Mouse (Mus musculus) midbrain, embryonic 13.5 days (tissue): ENCODE measurements around the gene Pla2g6. TPM values are rescaled to one million over a fixed set of nuclear protein-coding genes. Genes with fewer than 3 reads are reported as not detected.

Source experiments
- ATAC-seq: fragments of 200-750 bp; cut with Nextera tagmentation; 2 replicates; pipeline ENCODE4 v1.8.0; 2017; ENCODE audit warnings: mild to moderate bottlenecking, moderate TSS enrichment, moderate library complexity
- H3K27ac ChIP-seq: fragments of 300-500 bp; sonication (generic); 2 replicates; pipeline ENCODE4 v1.5.1; 2015; ENCODE audit warnings: inconsistent platforms, mild to moderate bottlenecking, moderate library complexity
- H3K27me3 ChIP-seq: fragments of 300-500 bp; sonication (generic); 2 replicates; pipeline ENCODE4 v1.6.1; 2015; ENCODE audit warnings: mild to moderate bottlenecking, inconsistent platforms
- H3K36me3 ChIP-seq: fragments of 300-500 bp; sonication (generic); 2 replicates; pipeline ENCODE4 v1.6.1; 2015; ENCODE audit warnings: mild to moderate bottlenecking, inconsistent platforms
- H3K4me1 ChIP-seq: fragments of 300-500 bp; sonication (generic); replicated peaks from 2 replicates; pipeline ENCODE4 v1.6.1; 2015; ENCODE audit warnings: inconsistent platforms
- H3K4me2 ChIP-seq: fragments of 300-500 bp; sonication (generic); replicated peaks from 2 replicates; pipeline ENCODE4 v1.6.1; 2015; ENCODE audit warnings: moderate library complexity, mild to moderate bottlenecking, inconsistent platforms
- H3K4me3 ChIP-seq: fragments of 300-500 bp; sonication (generic); replicated peaks from 2 replicates; pipeline ENCODE4 v1.5.1; 2015; ENCODE audit warnings: mild to moderate bottlenecking, inconsistent platforms
- H3K9ac ChIP-seq: fragments of 300-500 bp; sonication (generic); replicated peaks from 2 replicates; pipeline ENCODE4 v1.6.1; 2015; ENCODE audit warnings: mild to moderate bottlenecking, inconsistent platforms
- H3K9me3 ChIP-seq: fragments of 300-500 bp; sonication (generic); 2 replicates; pipeline ENCODE4 v1.6.1; 2016; ENCODE audit warnings: mild to moderate bottlenecking, inconsistent platforms
- WGBS: fragments of 180-500 bp; shearing (Covaris S2); methylation state at CpG from one replicate; pipeline ENCODE4 v1.1.7; 2015; 5-methylcytosine and 5-hydroxymethylcytosine counted together
- polyA plus RNA-seq: library from polyadenylated mRNA; unstranded; fragments of >200 nt; fragmentation: Nextera tagmentation; extraction: Ambion mirVana; gene quantifications from 2 replicates; pipeline ENCODE4 v1.2.1, GENCODE M21; 2015

The Pla2g6 gene
- polyA plus RNA-seq, 1 experiment from 2014 or later = 43.3 TPM

DNA sequence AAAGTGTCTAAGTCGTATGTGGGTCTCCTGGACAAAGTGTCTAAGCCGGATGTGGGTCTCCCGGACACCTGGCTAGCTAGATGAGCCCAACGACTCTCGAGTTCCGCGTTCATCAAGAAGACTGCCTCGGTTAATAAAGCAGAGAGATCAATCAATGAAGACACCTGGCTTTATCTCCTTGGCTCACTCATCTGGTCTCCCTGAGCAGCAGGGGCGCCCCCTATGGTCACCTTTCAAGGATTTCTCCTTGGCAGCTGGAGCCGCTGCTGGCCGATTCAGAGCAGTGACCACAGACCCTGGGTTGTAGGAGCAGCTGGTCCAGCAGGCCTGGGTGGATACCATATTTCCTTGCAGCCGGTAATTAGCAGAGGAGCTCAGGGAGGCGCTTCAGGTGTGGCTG lies 65.8 kb downstream of the Pla2g6 start:
- no peak overlapping the region for H3K9ac ChIP-seq
- peaks cover 19% of the 10 kb centered on the region for H3K4me1 ChIP-seq
- H3K4me3 ChIP-seq = peak overlapping the region; percentile 13; the same call in 1 of the 2 replicates
- no peaks in the 10 kb centered on the region for H3K36me3 ChIP-seq
- WGBS = 20% methylated on average over 13 of the region's 13 CpGs
- H3K4me2 ChIP-seq = peak overlapping the region; percentile 96
- no peak overlapping the region for H3K27ac ChIP-seq
- no peaks in the 10 kb centered on the region for H3K9me3 ChIP-seq
- H3K27me3 ChIP-seq = peaks cover 59% of the 10 kb centered on the region
- no peak for ATAC-seq

DNA sequence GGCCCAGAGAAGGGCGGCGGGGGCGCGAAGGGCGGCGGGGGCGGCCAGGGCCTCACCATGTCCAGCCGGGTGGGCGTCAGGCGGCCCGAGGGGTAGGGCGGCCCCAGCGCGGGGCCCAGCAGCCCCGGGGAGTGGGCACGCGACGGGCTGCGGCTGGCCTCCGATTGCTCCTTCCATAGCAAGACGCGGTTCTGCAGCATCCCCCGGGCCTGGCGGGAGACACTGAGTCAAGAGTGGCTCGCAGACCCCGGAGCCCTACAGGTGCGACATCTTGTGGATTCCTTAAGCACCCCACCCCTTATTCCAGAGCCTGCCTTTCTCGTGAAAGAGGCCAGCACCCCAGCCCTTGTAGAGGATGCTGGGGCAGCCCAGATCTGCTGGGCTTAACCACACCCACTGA lies 66.4 kb downstream of the Pla2g6 start:
- H3K36me3 ChIP-seq = no peaks in the 10 kb centered on the region
- H3K9ac ChIP-seq = peak overlapping the region; percentile 65
- no peak overlapping the region for H3K27ac ChIP-seq
- peaks cover 56% of the 10 kb centered on the region for H3K27me3 ChIP-seq
- WGBS = under 1% methylated on average over 17 of the region's 28 CpGs
- peak; percentile 72 for ATAC-seq
- H3K4me2 ChIP-seq = peak overlapping the region; percentile 96
- H3K4me3 ChIP-seq = peak overlapping the region; percentile 58
- peaks cover 19% of the 10 kb centered on the region for H3K4me1 ChIP-seq
- H3K9me3 ChIP-seq = no peaks in the 10 kb centered on the region

- Histone ChIP-seq H3K27me3 (peaks cover 56% of the 10 kb centered on the region), H3K36me3 (no peaks in the 10 kb centered on the region), H3K9me3 (no peaks in the 10 kb centered on the region), H3K4me3 (peak overlapping the region; percentile 58), H3K27ac (no peak overlapping the region), H3K4me1 (peaks cover 19% of the 10 kb centered on the region), H3K4me2 (peak overlapping the region; percentile 96), H3K9ac (peak overlapping the region; percentile 65)
- WGBS = under 1% methylated on average over 41 of the region's 62 CpGs
- ATAC-seq = peak; percentile 65
Observed at GRCm38 (mm10) chr15:79261095-79261725, 67.0 kb downstream of the Pla2g6 start.

DNA sequence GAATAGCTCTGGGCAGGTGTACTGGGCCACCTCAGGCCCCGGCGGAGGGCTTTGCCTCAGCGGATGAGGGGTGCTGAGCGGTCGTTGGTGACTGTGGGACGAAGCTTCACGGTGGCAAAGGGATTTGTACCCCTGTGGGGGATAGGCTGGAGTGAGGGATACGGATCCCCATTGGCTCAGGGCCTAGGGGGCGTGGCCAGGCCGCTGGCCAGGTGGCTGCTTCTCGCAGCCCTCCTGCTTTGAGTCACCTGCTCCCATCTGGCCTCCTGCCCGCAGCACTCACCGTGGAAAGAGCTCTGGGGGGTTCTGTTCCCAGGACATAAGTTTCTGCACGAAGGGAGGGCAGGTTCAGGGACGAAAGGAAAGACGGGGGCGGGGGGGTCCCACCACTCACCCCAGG lies 69.7 kb downstream of the Pla2g6 start:
- 40% methylated on average over 17 of the region's 17 CpGs for WGBS
- no peak overlapping the region for H3K4me3 ChIP-seq
- H3K9me3 ChIP-seq = no peaks in the 10 kb centered on the region
- peaks cover 69% of the 10 kb centered on the region for H3K27me3 ChIP-seq
- H3K27ac ChIP-seq = no peak overlapping the region
- H3K36me3 ChIP-seq = no peaks in the 10 kb centered on the region
- H3K4me2 ChIP-seq = no peak overlapping the region
- peaks cover 19% of the 10 kb centered on the region for H3K4me1 ChIP-seq
- no peak overlapping the region for H3K9ac ChIP-seq
- ATAC-seq = no peak

DNA sequence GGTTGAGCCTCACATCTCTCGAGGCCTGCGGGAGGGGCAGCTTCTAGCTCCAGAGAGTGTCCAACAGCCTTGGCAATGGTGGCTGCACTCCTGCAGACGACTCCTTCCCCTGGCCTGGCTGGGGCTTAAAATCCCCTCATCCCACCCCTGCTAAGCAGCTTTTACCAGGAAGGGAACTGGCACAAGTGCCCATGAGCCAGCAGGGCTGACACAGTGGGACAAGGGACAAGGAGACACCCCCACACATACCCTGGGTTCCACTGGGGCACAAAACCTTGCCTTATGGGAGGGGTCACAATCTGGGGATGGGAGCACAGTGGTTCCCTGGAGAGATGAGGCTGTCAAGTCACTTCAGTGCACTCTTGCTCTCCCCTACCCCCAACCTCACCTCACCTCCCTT lies 73.5 kb downstream of the Pla2g6 start, which contains the start of gene Slc16a8:
Gene Slc16a8 (minus strand): TSS at position 101 of the 400 bp plus-strand sequence.
- Histone ChIP-seq H3K27me3 (peaks cover 65% of the 10 kb centered on the region), H3K4me1 (peaks cover 12% of the 10 kb centered on the region), H3K4me3 (no peak within 1 kb of the TSS), H3K27ac (no peak within 1 kb of the TSS), H3K36me3 (peaks cover 3% of the 10 kb centered on the region; the same call in 1 of the 2 replicates), H3K9ac (no peak within 1 kb of the TSS), H3K4me2 (no peak within 1 kb of the TSS), H3K9me3 (no peaks in the 10 kb centered on the region)
- WGBS = 27% methylated on average over 3 of the region's 3 CpGs
- ATAC-seq = no peak

DNA sequence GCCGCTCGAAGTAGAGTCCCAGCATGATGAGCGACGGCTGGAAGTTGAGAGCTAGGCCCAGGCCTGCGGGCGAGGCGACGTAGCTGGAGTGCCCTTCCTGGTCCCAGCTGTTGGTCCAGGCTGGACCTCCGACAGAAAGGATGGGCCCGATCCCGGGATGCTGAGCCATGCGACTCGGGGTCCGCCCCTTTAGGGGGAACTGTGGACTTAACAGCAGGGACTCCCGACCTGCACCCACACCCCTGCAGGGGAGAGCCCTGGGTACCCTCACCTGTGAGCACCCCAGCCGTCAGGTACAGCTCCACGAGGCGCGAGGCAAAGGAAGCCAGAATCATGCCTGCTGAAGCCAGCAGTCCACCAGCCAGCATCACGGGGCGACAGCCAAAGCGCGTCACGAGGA lies 75.6 kb downstream of the Pla2g6 start:
- 32% methylated on average over 24 of the region's 24 CpGs for WGBS
- Histone ChIP-seq H3K9me3 (no peaks in the 10 kb centered on the region), H3K27ac (no peak overlapping the region), H3K4me3 (peak overlapping the region; percentile 39), H3K4me1 (peaks cover 12% of the 10 kb centered on the region), H3K36me3 (peaks cover 23% of the 10 kb centered on the region), H3K9ac (peak overlapping the region; percentile 59; the same call in 1 of the 2 replicates), H3K27me3 (peaks cover 51% of the 10 kb centered on the region), H3K4me2 (peak overlapping the region; percentile 67)
- peak; percentile 17; the same call in 1 of the 2 replicates for ATAC-seq

DNA sequence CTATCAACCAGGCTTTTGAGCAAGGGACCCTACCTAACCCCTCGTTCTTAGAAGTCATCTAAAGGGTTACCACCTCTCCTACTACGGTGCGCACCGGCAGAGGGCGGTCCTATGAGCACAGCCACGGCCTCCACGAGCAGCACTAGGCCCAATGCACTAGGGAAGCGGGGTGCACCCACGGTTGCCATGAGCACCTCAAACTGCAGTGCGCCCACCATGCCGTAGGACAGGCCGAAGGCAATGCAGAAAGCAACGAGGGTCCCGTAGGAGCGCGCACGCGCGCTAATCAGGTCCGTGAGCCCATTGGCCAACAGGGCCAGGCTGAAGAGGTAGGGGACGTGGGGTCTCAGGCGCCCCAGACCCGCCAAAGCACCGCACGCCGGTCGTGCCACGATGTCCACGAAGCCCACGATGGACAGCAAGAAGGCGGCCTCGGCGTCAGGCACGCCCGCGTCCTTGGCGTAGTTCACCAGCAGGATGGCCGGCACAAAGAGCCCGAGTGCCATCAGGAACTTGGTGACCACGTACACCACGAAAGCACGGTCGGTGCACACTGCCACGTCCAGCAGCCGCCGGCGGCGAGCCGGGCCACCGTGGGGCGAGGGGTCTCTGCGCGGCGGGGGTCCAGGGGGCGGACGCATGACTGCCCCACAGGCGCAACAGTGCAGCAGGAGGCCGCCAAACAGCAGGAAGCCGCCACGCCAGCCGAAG lies 76.3 kb downstream of the Pla2g6 start:
- peak; percentile 63 for ATAC-seq
- H3K9me3 ChIP-seq = no peaks in the 10 kb centered on the region
- H3K4me2 ChIP-seq = peak overlapping the region; percentile 67
- H3K4me1 ChIP-seq = peaks cover 12% of the 10 kb centered on the region
- H3K4me3 ChIP-seq = peak overlapping the region; percentile 39
- H3K9ac ChIP-seq = peak overlapping the region; percentile 59
- 2% methylated on average over 61 of the region's 61 CpGs for WGBS
- H3K27me3 ChIP-seq = peaks cover 51% of the 10 kb centered on the region
- peaks cover 28% of the 10 kb centered on the region for H3K36me3 ChIP-seq
- H3K27ac ChIP-seq = no peak overlapping the region

GRCm38 (mm10) chr15:79251168-79251567 lies 77.0 kb downstream of the Pla2g6 start:
- Histone ChIP-seq H3K4me1 (peaks cover 12% of the 10 kb centered on the region), H3K27ac (no peak overlapping the region), H3K36me3 (peaks cover 35% of the 10 kb centered on the region), H3K4me3 (no peak overlapping the region), H3K9me3 (no peaks in the 10 kb centered on the region), H3K4me2 (peak overlapping the region; percentile 67; the same call in 1 of the 2 replicates), H3K9ac (no peak overlapping the region), H3K27me3 (peaks cover 51% of the 10 kb centered on the region)
- ATAC-seq = no peak
- 59% methylated on average over 7 of the region's 7 CpGs for WGBS

DNA sequence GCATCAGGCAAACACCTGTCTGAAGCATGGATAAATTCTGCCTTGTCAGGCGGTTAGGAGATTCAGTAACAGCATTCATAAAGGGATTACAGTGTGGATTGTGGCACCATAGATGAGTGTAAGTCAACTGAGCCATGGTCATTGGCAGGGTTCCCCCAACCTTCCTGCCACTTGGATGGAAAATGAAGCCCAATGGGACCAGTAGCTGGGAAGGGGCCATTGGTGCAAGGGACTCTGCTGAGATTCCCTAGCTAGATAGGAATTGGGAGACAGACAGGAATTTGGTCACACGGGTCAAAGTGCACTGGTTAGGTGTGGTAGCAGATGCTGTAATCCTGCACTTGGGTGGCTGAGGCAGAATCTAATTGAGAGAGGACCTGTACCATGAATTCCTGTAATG lies 78.0 kb downstream of the Pla2g6 start:
- no peak for ATAC-seq
- H3K9ac ChIP-seq = no peak overlapping the region
- WGBS = 80% methylated on average over 2 of the region's 2 CpGs

DNA sequence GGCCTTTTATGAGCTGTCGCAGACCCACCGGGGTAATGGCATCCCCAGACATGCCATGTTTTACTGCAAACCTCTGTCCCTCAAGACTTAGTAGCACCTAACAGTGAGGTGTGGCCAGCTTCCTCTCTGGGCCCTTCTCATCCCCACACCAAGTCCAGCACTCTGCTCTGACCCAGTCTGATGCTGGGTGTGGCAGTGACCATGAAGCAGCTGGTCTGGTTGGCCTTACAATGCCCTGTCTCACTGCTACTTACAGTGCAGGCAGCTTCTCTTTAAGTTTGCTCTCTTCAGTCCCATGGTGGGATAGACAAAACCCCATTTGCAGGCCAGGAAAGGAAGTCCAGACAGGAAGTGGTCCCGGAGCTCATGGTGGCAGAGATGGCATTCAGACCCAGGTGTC lies 82.9 kb downstream of the Pla2g6 start:
- peaks cover 76% of the 10 kb centered on the region for H3K36me3 ChIP-seq
- H3K4me2 ChIP-seq = no peak overlapping the region
- no peak overlapping the region for H3K9ac ChIP-seq
- peaks cover 1% of the 10 kb centered on the region; the same call in 1 of the 2 replicates for H3K27me3 ChIP-seq
- no peak for ATAC-seq
- no peak overlapping the region for H3K4me3 ChIP-seq
- 93% methylated on average over 3 of the region's 3 CpGs for WGBS
- peaks cover 2% of the 10 kb centered on the region; the same call in 1 of the 2 replicates for H3K4me1 ChIP-seq
- H3K27ac ChIP-seq = no peak overlapping the region
- no peaks in the 10 kb centered on the region for H3K9me3 ChIP-seq

More for the DNA sequence above, 78.0 kb downstream of the Pla2g6 start:
- H3K4me1 ChIP-seq = peaks cover 12% of the 10 kb centered on the region
- peaks cover 49% of the 10 kb centered on the region for H3K27me3 ChIP-seq
- no peak overlapping the region for H3K4me2 ChIP-seq
- H3K4me3 ChIP-seq = no peak overlapping the region
- H3K36me3 ChIP-seq = peaks cover 45% of the 10 kb centered on the region
- H3K27ac ChIP-seq = no peak overlapping the region
- H3K9me3 ChIP-seq = no peaks in the 10 kb centered on the region

DNA sequence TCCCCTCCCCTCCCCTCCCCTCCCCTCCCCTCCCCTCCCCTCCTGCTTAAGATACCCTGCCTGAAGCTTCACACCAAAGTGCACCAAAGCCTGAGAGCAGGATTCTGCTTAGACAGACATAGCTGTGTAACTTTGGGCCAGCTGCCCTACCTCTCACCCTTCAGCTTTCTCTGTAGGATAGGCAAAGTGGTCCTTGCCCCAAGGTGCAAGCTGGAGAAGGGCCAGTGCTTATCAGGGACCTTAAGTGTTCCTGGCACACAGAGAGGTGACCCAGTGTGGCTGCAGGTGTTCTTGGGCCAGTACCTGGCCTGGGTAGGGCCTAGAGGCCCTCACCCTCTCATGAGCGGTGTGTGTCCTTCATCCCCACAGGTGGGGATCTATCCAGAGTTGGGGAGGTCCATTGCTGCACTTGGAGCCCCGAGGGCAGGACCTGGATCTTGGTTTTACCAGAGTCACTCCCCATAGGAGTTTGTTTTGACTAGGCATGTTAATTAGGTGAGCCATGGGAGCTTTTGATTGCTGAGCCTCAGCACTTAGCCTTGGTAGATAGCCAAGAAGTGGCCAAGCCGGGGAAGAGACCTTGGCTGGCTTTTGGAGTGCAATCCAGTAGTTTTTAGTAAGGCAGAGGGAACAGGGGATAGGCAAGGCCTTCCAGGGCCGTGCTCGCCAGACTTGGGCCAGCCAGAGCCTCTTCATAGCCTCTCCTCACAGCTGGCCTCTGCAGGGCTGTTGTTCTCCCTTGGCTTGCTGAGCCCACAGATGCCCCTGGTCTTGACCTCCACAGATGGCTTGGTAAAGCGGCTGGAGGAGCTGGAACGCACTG lies 83.9 kb downstream of the Pla2g6 start:
- H3K27ac ChIP-seq = no peak overlapping the region; the same call in 1 of the 2 replicates
- no peaks in the 10 kb centered on the region for H3K27me3 ChIP-seq

More for the DNA sequence above, 83.9 kb downstream of the Pla2g6 start:
- Histone ChIP-seq H3K4me2 (no peak overlapping the region), H3K9me3 (no peaks in the 10 kb centered on the region), H3K9ac (peak overlapping the region; percentile 29; the same call in 1 of the 2 replicates), H3K4me3 (no peak overlapping the region), H3K36me3 (peaks cover 80% of the 10 kb centered on the region), H3K4me1 (peaks cover 2% of the 10 kb centered on the region; the same call in 1 of the 2 replicates)
- WGBS = 77% methylated on average over 7 of the region's 7 CpGs
- ATAC-seq = no peak
